Mouse (Mus musculus) testis, adult 10 weeks (tissue): ENCODE measurements around the gene Col12a1. TPM values are rescaled to one million over a fixed set of nuclear protein-coding genes. Genes with fewer than 3 reads are reported as not detected.

Experiments used
- polyA plus RNA-seq: library from polyadenylated mRNA; stranded (reverse); fragments of 350-450 nt; fragmentation: Illumina TruSeq; extraction: RNeasy Lipid Tissue Mini Kit (QIAGEN cat#74804); gene quantifications from one replicate; pipeline ENCODE4 v1.2.3, GENCODE M21; 2014; ENCODE audit warnings: low read depth, low replicate concordance

Col12a1 gene
- 4.6 TPM for polyA plus RNA-seq

DNA sequence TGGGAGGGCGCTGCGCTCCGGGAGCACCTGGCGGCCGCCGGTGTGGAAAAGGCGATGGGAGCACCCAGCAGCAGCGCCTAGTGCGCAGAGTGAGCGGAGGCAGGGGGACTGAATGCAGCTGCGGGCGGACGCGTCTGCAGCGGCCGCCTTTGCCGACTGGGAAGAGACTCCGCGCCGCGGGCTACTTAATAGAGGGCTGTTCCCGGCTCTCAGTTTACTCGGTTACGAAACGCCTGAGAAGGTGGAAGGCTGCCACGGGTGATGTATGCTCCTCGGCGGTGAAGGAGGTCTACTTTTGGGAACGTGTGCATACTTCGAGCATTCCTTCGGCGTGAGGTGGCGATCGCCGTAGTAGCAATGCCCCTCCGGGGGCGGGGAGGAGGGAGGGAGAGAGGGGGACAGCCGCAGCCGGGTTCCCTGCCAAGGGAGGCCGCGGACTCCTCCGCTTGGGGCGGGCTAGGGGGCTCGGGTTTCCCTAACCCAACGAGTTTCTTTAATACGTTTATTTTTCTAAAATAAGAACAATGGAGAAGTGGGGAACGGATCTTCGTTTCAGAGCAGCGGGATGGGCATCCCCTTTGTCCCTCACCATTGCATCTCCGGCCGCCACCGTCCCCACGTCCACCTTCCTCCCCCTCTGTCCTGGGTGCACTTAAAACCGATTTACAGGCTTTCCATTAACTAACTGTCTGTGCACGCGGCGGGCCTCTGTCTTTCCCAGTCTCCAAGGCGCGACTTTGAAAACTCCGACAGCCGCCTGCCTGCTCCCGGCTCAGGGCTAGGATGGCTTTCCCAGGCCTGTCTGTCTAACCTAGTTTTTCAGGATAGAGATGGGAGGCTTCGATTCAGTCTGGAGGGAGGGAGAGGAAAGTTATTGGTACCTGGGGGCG is at the start of gene Col12a1:
TSS of gene Col12a1 (minus strand) at position 351 of the 890 bp plus-strand sequence.

DNA sequence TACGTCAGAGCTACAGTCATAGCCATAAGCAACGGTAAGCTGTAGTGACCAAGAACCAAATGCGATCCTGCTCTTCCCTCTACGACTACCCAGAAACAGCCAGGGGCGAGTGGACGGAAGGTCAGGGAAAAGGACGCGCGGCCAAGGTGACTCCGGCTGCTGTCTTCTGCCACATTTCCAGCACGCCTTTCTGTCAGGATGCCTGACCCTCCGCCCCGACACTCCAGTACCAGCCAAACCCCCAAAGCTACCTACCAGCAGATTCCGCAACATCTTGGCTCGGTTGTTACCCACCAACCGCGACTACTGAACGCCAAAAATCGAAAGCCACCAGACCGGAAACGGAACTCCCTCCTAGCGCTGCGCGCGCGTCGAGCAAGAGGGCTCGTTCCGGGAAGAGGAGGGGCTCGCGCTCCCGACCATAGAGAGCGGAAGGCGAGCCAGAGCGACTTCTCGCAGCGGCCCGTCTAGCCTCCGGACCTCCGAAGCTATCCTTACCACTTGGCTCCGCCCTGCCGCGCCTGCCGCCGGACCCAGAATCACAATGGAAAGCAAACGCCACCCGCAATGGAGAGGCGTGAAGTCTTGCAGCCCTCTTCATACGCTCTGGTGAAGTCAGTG is 40.9 kb upstream of the Col12a1 start, which contains the start of gene Cox7a2:
TSS of gene Cox7a2 (minus strand) at position 494 of the 621 bp plus-strand sequence.

Other genes with a start within 250 kb of the Col12a1 start
- 192 TPM for gene Cox7a2, start 41.0 kb upstream of the Col12a1 start, polyA plus RNA-seq
- gene Tmem30a, start 74.7 kb upstream of the Col12a1 start, polyA plus RNA-seq: 252 TPM